Mouse (Mus musculus) ovary, postnatal 10 days (tissue): ENCODE measurements at regions not wholly inside any gene's neighbourhood (a gene's known extent, or its start where the extent isn't known, plus 50 kb on each side); places are given as distances from the start of the nearest gene placed in this dataset.

Experiments
- DNase-seq: peaks from one replicate; pipeline ENCODE4 v3.0.0; 2022; ENCODE audit warnings: low spot score

- no peak for DNase-seq
These were observed 115.9 kb downstream of the Evx1 start for GRCm38 (mm10) chr6:52429204-52429552.

DNA sequence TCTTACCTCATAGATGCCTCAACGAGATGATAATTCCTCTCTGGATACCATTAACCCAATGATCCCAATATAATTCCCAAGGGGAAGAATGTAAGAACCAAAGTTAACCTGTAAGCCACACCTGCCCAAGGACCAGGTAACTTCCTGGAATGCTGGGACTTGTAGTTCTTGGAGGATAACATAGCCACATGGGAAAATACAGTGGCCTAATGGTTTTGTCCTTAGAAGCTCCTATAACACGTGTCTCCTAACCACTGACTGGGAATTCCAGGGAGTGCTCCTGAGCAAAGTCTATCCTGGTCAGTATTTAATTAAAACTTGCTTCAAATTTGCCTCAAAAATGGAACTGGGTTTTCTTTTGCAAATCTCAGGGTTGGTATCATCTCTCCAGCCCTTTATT lies 119.9 kb downstream of the Evx1 start:
- DNase-seq: no peak

GRCm38 (mm10) chr6:52434771-52435170 lies 121.5 kb downstream of the Evx1 start:
- no peak for DNase-seq

GRCm38 (mm10) chr6:52435358-52435757 lies 122.1 kb downstream of the Evx1 start:
- no peak for DNase-seq

- no peak for DNase-seq
These were observed 125.1 kb downstream of the Evx1 start for GRCm38 (mm10) chr6:52438366-52438765.

DNA sequence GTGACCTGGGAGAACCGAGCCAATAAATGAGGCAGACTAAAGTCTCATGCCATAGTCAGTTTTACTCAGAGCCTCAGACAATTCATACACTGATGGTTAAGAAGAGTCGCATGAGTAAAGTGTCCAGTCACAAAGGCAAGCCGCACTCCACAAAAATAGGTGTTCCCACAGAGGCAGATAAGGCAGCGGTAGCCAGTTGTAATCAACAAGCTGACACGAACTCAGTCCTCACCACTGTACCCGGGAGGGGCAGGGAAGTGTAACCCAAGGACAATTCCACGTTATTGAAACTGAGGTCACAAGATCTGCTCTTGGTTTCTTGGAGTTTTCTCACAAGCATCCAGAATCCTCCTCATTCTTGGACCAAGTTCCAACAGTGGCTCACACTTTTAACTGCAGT lies 125.9 kb downstream of the Evx1 start:
- DNase-seq: no peak

- DNase-seq: no peak
These were observed 126.9 kb downstream of the Evx1 start for GRCm38 (mm10) chr6:52440160-52440559.

DNA sequence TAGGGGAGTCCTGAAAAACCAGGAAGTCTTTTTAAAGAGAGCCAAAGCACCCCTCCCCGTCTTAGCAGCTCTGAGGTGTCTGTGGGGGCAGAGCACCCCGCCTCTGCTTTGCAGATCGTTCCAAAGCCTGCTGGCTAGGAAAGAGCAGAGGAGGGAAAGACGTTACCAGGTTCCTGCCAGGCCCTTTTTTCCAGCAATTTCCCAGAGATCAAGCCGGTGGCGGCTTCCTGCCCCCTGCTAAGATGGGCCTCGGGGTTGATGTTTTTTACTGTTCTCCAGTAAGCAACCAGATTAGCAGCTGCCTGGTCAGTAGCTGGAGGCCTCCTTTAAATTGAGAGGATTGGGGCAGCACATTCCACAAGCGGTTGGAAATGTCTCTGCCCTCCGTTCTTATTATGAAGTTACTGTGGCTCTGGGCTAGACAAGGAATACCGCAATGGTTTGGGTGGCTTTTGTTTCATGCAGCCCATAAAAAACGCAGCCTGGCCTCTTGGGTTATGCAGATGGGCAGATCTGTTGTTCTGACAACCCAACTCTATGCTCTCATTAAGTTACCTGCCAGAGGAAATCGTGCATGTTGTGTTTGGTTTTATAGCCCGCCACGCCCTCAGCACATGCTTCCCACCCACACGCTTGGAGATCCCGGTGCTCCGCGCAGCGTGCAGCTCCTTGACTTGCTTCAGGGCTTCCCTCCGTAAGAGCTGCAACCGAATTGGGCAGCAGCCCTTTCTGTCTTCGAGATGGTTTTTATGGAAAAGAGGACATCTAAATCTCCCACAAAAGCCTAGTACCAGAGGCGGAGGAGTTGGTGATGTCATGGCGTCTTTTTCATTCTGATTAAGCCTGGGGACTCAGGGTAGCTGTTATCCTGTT lies 130.1 kb downstream of the Evx1 start:
- DNase-seq: no peak

DNA sequence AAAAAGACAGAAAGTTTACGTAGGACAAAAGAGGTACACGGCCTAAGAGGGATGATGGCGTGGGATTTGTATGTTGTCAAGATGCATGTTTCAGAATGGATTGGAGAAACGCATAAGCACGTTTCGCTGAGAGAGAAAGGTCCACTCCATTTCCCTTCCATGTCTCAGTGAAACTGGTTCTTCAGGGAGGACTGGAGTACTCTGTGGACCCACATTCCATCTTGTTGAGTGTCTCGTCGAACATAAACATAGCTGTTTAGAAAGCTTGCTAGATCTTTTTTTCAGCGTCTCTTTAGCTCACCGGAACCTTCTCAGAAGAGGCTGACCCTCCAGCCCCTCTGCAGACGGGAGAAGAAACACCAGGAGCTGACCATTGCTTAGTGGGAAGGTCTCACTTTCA lies 145.5 kb downstream of the Evx1 start:
- no peak for DNase-seq

GRCm38 (mm10) chr6:52461186-52461585 lies 147.9 kb downstream of the Evx1 start:
- DNase-seq: no peak

- no peak for DNase-seq
These were observed 150.1 kb downstream of the Evx1 start for GRCm38 (mm10) chr6:52463369-52463768.

- DNase-seq: no peak
These were observed 151.3 kb downstream of the Evx1 start for GRCm38 (mm10) chr6:52464571-52464970.

DNA sequence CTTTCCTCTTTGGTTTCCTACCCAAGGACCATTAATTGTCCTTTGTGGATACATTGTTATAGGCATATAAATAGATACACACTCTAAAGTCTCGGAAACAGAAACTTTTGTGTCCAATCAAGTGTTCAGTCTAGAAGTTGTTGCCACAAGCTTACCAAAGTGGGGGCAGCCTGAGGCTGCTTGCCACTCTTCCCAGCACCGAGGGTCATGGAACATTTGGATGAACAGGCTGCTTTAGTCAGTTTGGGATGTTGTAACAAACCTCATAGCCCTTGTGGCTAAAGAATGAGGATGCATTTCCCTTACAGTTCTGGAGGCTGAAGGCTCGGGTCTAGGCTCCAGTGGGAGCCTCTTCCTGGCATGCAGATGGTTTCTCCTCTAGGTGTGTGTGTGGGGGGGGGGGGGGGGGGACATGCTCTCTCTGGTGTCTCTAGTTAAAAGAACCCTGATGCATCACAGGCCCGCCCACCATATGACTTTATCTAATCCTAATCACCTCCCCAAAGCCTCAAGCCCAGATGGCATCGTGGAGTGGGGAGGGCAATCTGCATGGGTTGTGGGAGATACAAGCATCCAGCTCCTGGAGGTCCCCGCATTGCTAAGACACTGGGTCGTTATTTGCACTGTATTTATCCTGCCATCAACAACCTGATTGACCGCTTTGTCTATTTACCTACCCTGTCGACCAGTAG lies 152.7 kb downstream of the Evx1 start:
- DNase-seq: no peak

DNA sequence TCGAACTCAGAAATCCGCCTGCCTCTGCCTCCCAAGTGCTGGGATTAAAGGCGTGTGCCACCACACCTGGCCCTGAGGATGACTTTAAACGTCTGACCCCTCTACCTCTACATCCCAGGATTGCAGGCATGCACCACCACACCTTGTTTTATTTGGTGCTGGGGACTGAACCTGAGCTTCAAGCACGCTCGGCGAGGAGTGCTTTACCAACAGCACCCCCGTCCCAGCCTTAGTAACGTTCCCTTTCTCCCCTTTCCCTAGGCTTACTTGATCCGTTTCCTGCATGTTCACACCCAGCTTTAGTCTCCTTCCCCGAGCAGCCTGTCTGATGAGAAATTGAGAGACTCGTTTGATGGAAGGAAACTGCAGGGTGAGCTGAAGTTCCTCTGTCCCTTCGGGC lies 157.5 kb downstream of the Evx1 start:
- DNase-seq: no peak

- no peak for DNase-seq
These were observed 158.2 kb downstream of the Evx1 start for GRCm38 (mm10) chr6:52471384-52471957.

DNA sequence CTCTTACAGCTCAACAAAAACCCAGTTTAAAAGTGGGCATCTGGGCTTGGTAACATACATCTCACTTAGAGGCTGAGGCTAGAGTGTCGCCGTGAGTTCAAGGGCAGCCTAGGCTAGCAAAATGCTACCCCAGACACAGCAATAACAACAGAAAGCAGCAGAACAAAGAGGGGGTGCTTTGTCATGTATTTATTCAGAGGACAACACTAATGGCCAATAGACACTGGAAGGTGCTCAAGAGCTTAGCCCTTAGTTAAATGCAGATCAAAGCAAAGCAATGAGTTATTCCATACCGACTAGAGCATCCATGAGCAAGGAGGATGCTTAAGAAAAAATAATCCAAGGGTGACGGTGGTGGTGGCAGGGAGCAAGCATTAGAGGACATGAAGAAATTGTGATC lies 158.7 kb downstream of the Evx1 start:
- DNase-seq: no peak

- DNase-seq: no peak
These were observed 159.8 kb downstream of the Evx1 start for GRCm38 (mm10) chr6:52473042-52473589.

GRCm38 (mm10) chr6:52473924-52474323 lies 160.6 kb downstream of the Evx1 start:
- no peak for DNase-seq

- DNase-seq: no peak
These were observed 162.4 kb downstream of the Evx1 start for GRCm38 (mm10) chr6:52475676-52476075.

GRCm38 (mm10) chr6:52476907-52477306 lies 163.3 kb downstream of the Hibadh start:
- DNase-seq: no peak

- DNase-seq: no peak
These were observed 162.8 kb downstream of the Hibadh start for GRCm38 (mm10) chr6:52477380-52477779.

DNA sequence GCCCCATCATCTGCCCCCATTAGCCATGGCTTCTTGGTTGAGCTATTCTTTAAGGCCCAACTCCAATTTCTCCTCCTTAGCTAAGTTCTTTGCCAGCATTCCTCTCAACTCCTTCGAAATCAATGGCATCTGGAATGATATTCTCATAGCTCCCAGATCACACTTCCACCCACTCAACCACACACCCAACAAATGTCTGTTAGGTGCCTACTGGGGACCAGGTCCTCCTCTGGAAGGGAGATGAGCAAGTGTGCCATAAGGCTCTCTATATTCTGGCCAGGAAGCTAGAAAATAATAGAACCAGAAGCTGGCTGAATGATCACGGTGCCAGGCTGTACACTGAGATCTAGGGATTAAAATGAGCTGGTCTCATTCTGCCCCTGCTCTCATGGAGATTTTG lies 161.6 kb downstream of the Hibadh start:
- no peak for DNase-seq

GRCm38 (mm10) chr6:52479200-52479599 lies 161.0 kb downstream of the Hibadh start:
- DNase-seq: no peak
